Mouse (Mus musculus) left cerebral cortex, postnatal 4 days (tissue): ENCODE results near the gene Dgat2. TPM values are rescaled to one million over a fixed set of nuclear protein-coding genes. Genes with fewer than 3 reads are reported as not detected.

Experiments
- DNase-seq: peaks from one replicate; pipeline ENCODE4 v3.0.0-alpha.2; 2022
- intact Hi-C: fragments of 180-260 bp; cut with DNase I; formaldehyde crosslinking; loops from one replicate; pipeline ENCODE4 v1.15.1; 2025
- total RNA-seq, 2 experiments: library from RNA; stranded (reverse); gene quantifications; 2 replicates each; pipeline ENCODE4 v1.2.3; 2021

Dgat2 gene
- total RNA-seq, 2 experiments from 2014 or later = 31.9 to 37.2 TPM

GRCm38 (mm10) chr7:99194511-99194910 is 12.0 kb upstream of the Dgat2 start:
- no peak for DNase-seq
- intact Hi-C loops = no loop called here

GRCm38 (mm10) chr7:99193926-99194325 is 11.4 kb upstream of the Dgat2 start:
- intact Hi-C loops = no loop called here
- DNase-seq = no peak

GRCm38 (mm10) chr7:99191411-99191810 is 8.9 kb upstream of the Dgat2 start:
- intact Hi-C loops = no loop called here
- no peak for DNase-seq

GRCm38 (mm10) chr7:99189885-99190284 is 7.4 kb upstream of the Dgat2 start:
- intact Hi-C loops = no loop called here
- no peak for DNase-seq

GRCm38 (mm10) chr7:99188630-99189029 is 6.1 kb upstream of the Dgat2 start:
- DNase-seq = no peak
- intact Hi-C loops = no loop called here

- DNase-seq = no peak
- intact Hi-C loops = no loop called here
These were observed 4.9 kb upstream of the Dgat2 start for GRCm38 (mm10) chr7:99187451-99187850.

GRCm38 (mm10) chr7:99185405-99185804 is 2.9 kb upstream of the Dgat2 start:
- intact Hi-C loops = no loop called here
- DNase-seq = no peak

GRCm38 (mm10) chr7:99183751-99184150 is 1.2 kb upstream of the Dgat2 start:
- no peak for DNase-seq
- intact Hi-C loops = no loop called here

GRCm38 (mm10) chr7:99181619-99182431 is 694 bp downstream of the Dgat2 start:
- intact Hi-C loops = no loop called here
- no peak for DNase-seq

GRCm38 (mm10) chr7:99180162-99180561 is 2.4 kb downstream of the Dgat2 start:
- intact Hi-C loops = no loop called here
- DNase-seq = no peak

- intact Hi-C loops = no loop called here
- DNase-seq = no peak
These were observed 3.2 kb downstream of the Dgat2 start for GRCm38 (mm10) chr7:99179271-99179670.

GRCm38 (mm10) chr7:99177386-99177785 is 5.1 kb downstream of the Dgat2 start:
- intact Hi-C loops = no loop called here
- DNase-seq = no peak

- intact Hi-C loops = no loop called here
- no peak for DNase-seq
These were observed 6.9 kb downstream of the Dgat2 start for GRCm38 (mm10) chr7:99175666-99176065.

- intact Hi-C loops = no loop called here
- DNase-seq = no peak
These were observed 7.4 kb downstream of the Dgat2 start for GRCm38 (mm10) chr7:99175118-99175517.

GRCm38 (mm10) chr7:99174006-99174405 is 8.5 kb downstream of the Dgat2 start:
- intact Hi-C loops = no loop called here
- DNase-seq = peak; percentile 15

GRCm38 (mm10) chr7:99172898-99173297 is 9.6 kb downstream of the Dgat2 start:
- intact Hi-C loops = no loop called here

GRCm38 (mm10) chr7:99171730-99172463 is 10.6 kb downstream of the Dgat2 start:
- no peak for DNase-seq
- intact Hi-C loops = no loop called here

More at GRCm38 (mm10) chr7:99172898-99173297, 9.6 kb downstream of the Dgat2 start:
- DNase-seq = no peak

- intact Hi-C loops = no loop called here
- DNase-seq = no peak
These were observed 12.0 kb downstream of the Dgat2 start for GRCm38 (mm10) chr7:99170519-99170918.

GRCm38 (mm10) chr7:99169717-99170403 is 12.7 kb downstream of the Dgat2 start:
- no peak for DNase-seq
- intact Hi-C loops = no loop called here

GRCm38 (mm10) chr7:99168756-99169155 is 13.8 kb downstream of the Dgat2 start:
- DNase-seq = no peak
- intact Hi-C loops = no loop called here

- intact Hi-C loops = no loop called here
- no peak for DNase-seq
These were observed 14.6 kb downstream of the Dgat2 start for GRCm38 (mm10) chr7:99167939-99168338.
